Mouse (Mus musculus) intestine, postnatal 0 days (tissue): ENCODE data around the gene Kctd13. TPM values are rescaled to one million over a fixed set of nuclear protein-coding genes. Genes with fewer than 3 reads are reported as not detected.
A peak's percentile ranks its signal among the peaks of the same experiment; 100 is the strongest.

ENCODE experiments used
- ATAC-seq: fragments of 200-750 bp; cut with Nextera tagmentation; 2 replicates; pipeline ENCODE4 v1.8.0; 2017; ENCODE audit warnings: mild to moderate bottlenecking, moderate TSS enrichment, moderate library complexity
- H3K27ac ChIP-seq: fragments of 300-500 bp; sonication (generic); 2 replicates; pipeline ENCODE4 v1.5.1; 2014; ENCODE audit warnings: mild to moderate bottlenecking, low read depth, low read length, moderate library complexity
- H3K27me3 ChIP-seq: fragments of 300-500 bp; sonication (generic); replicated peaks from 2 replicates; pipeline ENCODE4 v1.6.1; 2014; ENCODE audit warnings: low read length, mixed read lengths; ENCODE audit not compliant: control insufficient read depth, insufficient read depth
- H3K36me3 ChIP-seq: fragments of 300-500 bp; sonication (generic); 2 replicates; pipeline ENCODE4 v1.6.1; 2014; ENCODE audit warnings: mild to moderate bottlenecking, moderate library complexity; ENCODE audit not compliant: control insufficient read depth, insufficient read depth
- H3K4me1 ChIP-seq: fragments of 300-500 bp; sonication (generic); replicated peaks from 2 replicates; pipeline ENCODE4 v1.6.1; 2014; ENCODE audit warnings: antibody characterized with exemption, low read length, mixed read lengths; ENCODE audit not compliant: control insufficient read depth, insufficient read depth
- H3K4me2 ChIP-seq: fragments of 300-500 bp; sonication (generic); replicated peaks from 2 replicates; pipeline ENCODE4 v1.6.1; 2014; ENCODE audit warnings: low read depth, mild to moderate bottlenecking, moderate library complexity
- H3K4me3 ChIP-seq: fragments of 300-500 bp; sonication (generic); 2 replicates; pipeline ENCODE4 v1.5.1; 2014; ENCODE audit warnings: low read depth, low read length
- H3K9ac ChIP-seq: fragments of 300-500 bp; sonication (generic); 2 replicates; pipeline ENCODE4 v1.6.1; 2014; ENCODE audit warnings: mild to moderate bottlenecking, low read depth, low read length
- H3K9me3 ChIP-seq: fragments of 300-500 bp; sonication (generic); 2 replicates; pipeline ENCODE4 v1.6.1; 2016; ENCODE audit warnings: mixed run types; ENCODE audit not compliant: control insufficient read depth
- CTCF ChIP-seq: sonication (generic); IDR thresholded peaks from 2 replicates; pipeline ENCODE4 v1.5.1; 2016; ENCODE audit warnings: low read depth, mild to moderate bottlenecking, control low read depth, antibody characterized with exemption, moderate library complexity
- whole genome bisulfite sequencing: fragments of 180-500 bp; shearing (Covaris S2); extraction: QIAGEN DNeasy Blood & Tissue Kit; methylation state at CpG from one replicate; pipeline ENCODE4 v1.1.7; 2014; 5-methylcytosine and 5-hydroxymethylcytosine counted together
- polyA plus RNA-seq: library from polyadenylated mRNA; unstranded; fragments of >200 nt; fragmentation: Nextera tagmentation; extraction: Ambion mirVana; gene quantifications from 2 replicates; pipeline ENCODE4 v1.2.1, GENCODE M21; 2015

The Kctd13 gene
- polyA plus RNA-seq, 1 experiment from 2014 or later = 11.9 TPM

DNA sequence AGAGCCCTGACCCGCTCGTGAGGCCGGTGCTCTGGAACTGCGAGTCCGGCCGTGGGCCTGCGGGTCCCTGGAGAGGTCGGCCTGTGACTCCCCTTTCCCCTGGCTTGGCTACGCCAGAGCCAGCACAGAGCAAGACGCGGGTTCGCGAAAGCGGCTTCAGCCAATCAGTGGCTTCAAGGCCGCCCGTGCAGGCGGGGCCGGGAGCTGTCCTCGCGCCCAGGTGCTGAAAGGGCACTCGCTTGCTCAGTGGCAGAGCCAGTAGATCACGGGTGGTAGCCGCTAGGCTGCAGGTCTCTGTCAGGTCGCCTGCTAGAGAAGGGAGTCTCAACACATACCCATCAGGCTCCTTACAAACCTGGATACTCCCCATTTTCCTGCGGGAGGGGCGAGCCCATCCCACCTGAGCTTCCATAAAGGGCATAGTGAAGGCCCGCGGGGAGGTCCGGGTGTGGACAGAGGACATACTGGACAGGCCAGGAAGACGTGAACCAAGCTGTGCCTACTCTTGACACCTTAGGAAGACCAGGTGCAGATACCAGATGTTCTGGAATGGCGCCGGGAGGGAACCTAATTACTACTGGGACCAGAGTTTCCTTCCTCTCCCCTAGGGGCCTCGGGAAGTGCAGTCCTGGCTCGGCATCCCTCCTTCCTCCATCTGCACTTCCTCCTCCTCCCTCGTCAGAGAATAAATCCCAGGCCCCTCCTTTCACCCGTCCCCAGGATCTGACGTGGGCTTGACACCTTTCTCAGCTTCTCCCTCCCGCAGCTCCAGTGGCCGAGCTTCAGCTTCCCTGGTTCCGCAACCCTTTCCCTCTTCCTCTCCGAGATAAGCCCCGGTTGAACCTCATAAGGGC is 21.3 kb downstream of the Kctd13 start, which contains the start of gene Sez6l2:
Sez6l2 (plus strand) TSS at position 771 of the 854 bp plus-strand sequence.
- H3K27ac ChIP-seq = no peak within 1 kb of the TSS
- no peaks in the 10 kb centered on the region for H3K9me3 ChIP-seq
- H3K4me2 ChIP-seq = peak within 1 kb of the TSS; percentile 90
- peaks cover 19% of the 10 kb centered on the region for H3K27me3 ChIP-seq
- peaks cover 8% of the 10 kb centered on the region; the same call in 1 of the 2 replicates for H3K4me1 ChIP-seq
- H3K36me3 ChIP-seq = 0 out of 2 replicates have a peak, but pooled peaks cover 5% of the 10 kb centered on the region
- H3K9ac ChIP-seq = no peak within 1 kb of the TSS
- no peak for TF ChIP-seq CTCF
- ATAC-seq = peak; percentile 78
- peak within 1 kb of the TSS; percentile 46 for H3K4me3 ChIP-seq
- WGBS = 1% methylated on average over 39 of the region's 42 CpGs

DNA sequence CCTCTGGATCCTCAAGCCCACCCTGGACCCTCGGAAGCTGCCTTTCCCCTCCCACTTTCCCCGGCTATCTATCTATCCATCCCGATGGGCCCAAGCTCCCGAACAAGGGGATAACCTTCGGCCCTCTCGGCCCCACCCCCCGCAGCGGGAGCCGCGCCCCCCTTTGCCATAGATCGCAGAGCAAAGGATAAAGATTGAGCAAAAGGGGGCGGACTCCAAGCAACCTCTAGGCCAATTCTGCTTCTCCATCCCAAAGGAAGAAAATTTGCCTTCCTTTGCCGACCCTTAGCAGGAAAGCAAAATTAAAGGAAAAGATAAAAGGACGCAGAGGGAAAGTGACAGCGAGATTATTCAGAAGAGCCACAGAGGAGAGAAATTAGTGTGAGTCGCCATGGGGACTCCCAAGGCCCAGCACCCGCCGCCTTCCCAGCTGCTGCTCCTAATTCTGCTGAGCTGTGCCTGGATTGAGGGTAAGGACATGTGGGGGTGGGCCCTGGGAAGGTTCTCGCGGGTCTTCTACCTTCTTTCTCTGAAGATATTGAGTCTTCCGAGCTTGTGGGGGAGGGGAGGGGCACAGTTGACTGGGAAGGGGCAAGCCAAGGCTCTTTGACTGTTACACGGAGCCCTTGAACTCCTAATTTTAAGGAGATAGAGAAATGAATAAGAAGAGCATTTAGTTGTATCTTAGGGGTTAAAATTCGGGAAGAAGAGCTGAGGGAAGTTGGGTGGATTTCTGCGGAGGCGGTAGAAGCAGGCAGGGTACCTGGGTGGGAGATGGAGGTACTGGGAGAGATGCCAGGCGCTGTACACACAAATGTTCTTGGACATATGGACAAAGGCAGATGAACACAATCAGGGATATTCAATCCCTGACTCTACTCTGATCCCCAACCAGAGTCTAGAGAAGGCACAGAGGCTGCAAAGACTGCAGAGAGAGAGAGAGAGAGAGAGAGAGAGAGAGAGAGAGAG is 22.3 kb downstream of the Kctd13 start:
- no peaks in the 10 kb centered on the region for H3K36me3 ChIP-seq
- peaks cover 8% of the 10 kb centered on the region; the same call in 1 of the 2 replicates for H3K4me1 ChIP-seq
- H3K4me2 ChIP-seq = peak overlapping the region; percentile 90
- ATAC-seq = no peak; the same call in 1 of the 2 replicates
- WGBS = 9% methylated on average over 26 of the region's 26 CpGs
- no peak for TF ChIP-seq CTCF
- H3K4me3 ChIP-seq = peak overlapping the region; percentile 46; the same call in 1 of the 2 replicates
- H3K9ac ChIP-seq = no peak overlapping the region
- no peak overlapping the region for H3K27ac ChIP-seq
- H3K27me3 ChIP-seq = peaks cover 19% of the 10 kb centered on the region
- no peaks in the 10 kb centered on the region for H3K9me3 ChIP-seq

GRCm38 (mm10) chr7:126951741-126952140 is 23.1 kb downstream of the Kctd13 start:
- Histone ChIP-seq H3K36me3 (no peaks in the 10 kb centered on the region), H3K4me1 (peaks cover 8% of the 10 kb centered on the region; the same call in 1 of the 2 replicates), H3K27ac (no peak overlapping the region), H3K9ac (no peak overlapping the region), H3K4me3 (no peak overlapping the region), H3K4me2 (no peak overlapping the region), H3K9me3 (no peaks in the 10 kb centered on the region), H3K27me3 (peaks cover 19% of the 10 kb centered on the region)
- TF ChIP-seq CTCF = no peak
- no peak for ATAC-seq
- 38% methylated on average over 4 of the region's 4 CpGs for WGBS

DNA sequence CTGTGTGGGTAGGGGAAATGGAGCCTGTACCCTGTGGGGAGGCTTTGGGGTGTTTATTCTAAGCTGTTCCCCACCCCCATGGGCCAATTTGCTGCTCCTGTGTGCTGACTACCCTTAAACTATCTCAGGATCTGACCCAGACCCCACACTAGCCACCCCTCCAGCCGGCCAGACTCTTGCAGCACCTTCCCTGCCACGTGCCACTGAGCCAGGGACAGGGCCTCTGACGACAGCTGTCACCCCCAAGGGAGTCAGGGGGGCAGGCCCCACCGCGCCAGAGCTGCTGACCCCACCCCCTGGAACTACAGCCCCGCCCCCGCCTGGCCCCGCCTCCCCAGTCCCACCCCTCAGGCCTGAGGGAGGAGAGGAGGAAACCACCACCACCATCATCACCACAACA is 24.0 kb downstream of the Kctd13 start:
- TF ChIP-seq CTCF = no peak
- peaks cover 8% of the 10 kb centered on the region; the same call in 1 of the 2 replicates for H3K4me1 ChIP-seq
- H3K9me3 ChIP-seq = no peaks in the 10 kb centered on the region
- 0% methylated on average over 7 of the region's 8 CpGs for WGBS
- peaks cover 19% of the 10 kb centered on the region for H3K27me3 ChIP-seq
- no peak overlapping the region for H3K4me2 ChIP-seq
- H3K27ac ChIP-seq = no peak overlapping the region
- no peak for ATAC-seq
- no peak overlapping the region for H3K9ac ChIP-seq
- H3K36me3 ChIP-seq = no peaks in the 10 kb centered on the region
- H3K4me3 ChIP-seq = no peak overlapping the region

DNA sequence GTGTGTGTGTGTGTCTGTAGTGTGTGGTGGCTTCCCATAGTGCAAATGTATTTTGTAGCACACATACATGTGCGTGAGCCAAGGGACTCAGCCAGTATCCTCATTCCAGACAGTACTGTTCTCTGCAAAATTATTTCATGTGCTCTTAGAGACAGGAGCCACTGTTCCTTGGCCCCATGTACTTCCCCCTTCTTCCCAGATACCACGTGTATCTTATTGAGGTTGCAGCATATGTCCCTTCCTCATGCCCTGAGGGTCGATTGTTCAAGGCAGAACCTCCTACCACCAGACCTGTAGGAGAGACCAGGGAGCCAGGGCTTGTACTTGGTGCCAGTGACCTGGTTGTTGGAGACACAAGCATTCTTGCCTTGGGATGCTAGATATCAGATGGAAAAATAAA is 26.4 kb downstream of the Kctd13 start:
- no peak overlapping the region for H3K4me3 ChIP-seq
- H3K4me1 ChIP-seq = peaks cover 1% of the 10 kb centered on the region; the same call in 1 of the 2 replicates
- no peak for ATAC-seq
- H3K27me3 ChIP-seq = peaks cover 17% of the 10 kb centered on the region
- no peak overlapping the region for H3K9ac ChIP-seq
- H3K27ac ChIP-seq = no peak overlapping the region
- H3K4me2 ChIP-seq = no peak overlapping the region
- TF ChIP-seq CTCF = no peak
- no peaks in the 10 kb centered on the region for H3K9me3 ChIP-seq
- no peaks in the 10 kb centered on the region; the same call in 1 of the 2 replicates for H3K36me3 ChIP-seq
- 52% methylated on average over 3 of the region's 3 CpGs for WGBS
